ENCODE assay signal across 8 mouse cellular contexts in genomic region chr9:120020285-120020890, GRCm38 (mm10). TPM values are rescaled to one million over a fixed set of nuclear protein-coding genes. Genes with fewer than 3 reads are reported as not detected.
DNase-seq lines count a peak whose midpoint lies in the region; ATAC-seq and TF ChIP-seq lines count a peak whose summit lies in the region.

No protein-coding gene starts in this region.

- no peak overlapping the region for H3K27ac ChIP-seq in kidney, postnatal 0 days
- no peak overlapping the region for H3K27ac ChIP-seq in liver, embryonic 14.5 days

- DNase-seq in CD4-positive, CD25-positive, alpha-beta regulatory T cell, adult 2 months (ENCODE audit: low read depth, low spot score): peak; percentile 85
- peak; percentile 70 for DNase-seq in Muller cell, postnatal 12 days (ENCODE audit: inconsistent ontology term)
- DNase-seq in cerebellum, postnatal 36 days: peak; percentile 79 to 86
- DNase-seq in heart, adult 11 months: peak; percentile 95
- peak; percentile 89 for DNase-seq in kidney, postnatal 0 days (ENCODE audit: low spot score)
- DNase-seq in liver, embryonic 14.5 days (ENCODE audit: low read depth in 3 of 3, low spot score in 3 of 3): peak in 2 of 3 experiments; percentile 17 to 41
- DNase-seq in right cerebral cortex, adult 18-20 months: peak; percentile 71
- peak; percentile 52 to 72 for DNase-seq in urinary bladder, postnatal 36 days (ENCODE audit: low spot score in 2 of 2)

- H3K27me3 ChIP-seq in kidney, postnatal 0 days (ENCODE audit: insufficient read depth, low read length): no peaks in the 10 kb centered on the region
- H3K27me3 ChIP-seq in liver, embryonic 14.5 days (ENCODE audit: control insufficient read depth, insufficient read depth, low read length): no peaks in the 10 kb centered on the region

- no peaks in the 10 kb centered on the region for H3K9me3 ChIP-seq in kidney, postnatal 0 days (replicated peaks; ENCODE audit: low read length)
- no peaks in the 10 kb centered on the region for H3K9me3 ChIP-seq in liver, embryonic 14.5 days (ENCODE audit: control insufficient read depth, low read length)

- H3K4me2 ChIP-seq in kidney, postnatal 0 days (ENCODE audit: low read length): no peak overlapping the region
- no peak overlapping the region for H3K4me2 ChIP-seq in liver, embryonic 14.5 days (ENCODE audit: low read depth)

- H3K9ac ChIP-seq in kidney, postnatal 0 days (ENCODE audit: low read depth, low read length): no peak overlapping the region
- no peak overlapping the region for H3K9ac ChIP-seq in liver, embryonic 14.5 days (replicated peaks)

- no peak for TF ChIP-seq EP300 in liver, embryonic 14.5 days (IDR thresholded peaks at IDR 0.05; ENCODE audit: low read depth)

- H3K4me3 ChIP-seq in kidney, postnatal 0 days (replicated peaks; ENCODE audit: low read depth, low read length): no peak overlapping the region
- H3K4me3 ChIP-seq in liver, embryonic 14.5 days (ENCODE audit: insufficient read depth in 1 of 2, low read depth in 2 of 2, low read length in 2 of 2): no peak overlapping the region

- 36% methylated on average over 7 of the region's 7 CpGs for WGBS in kidney, postnatal 0 days
- 28% methylated on average over 7 of the region's 7 CpGs for WGBS in liver, embryonic 14.5 days (ENCODE audit: insufficient replicate concordance)

- H3K36me3 ChIP-seq in kidney, postnatal 0 days (ENCODE audit: insufficient read depth, low read length): no peaks in the 10 kb centered on the region
- H3K36me3 ChIP-seq in liver, embryonic 14.5 days (replicated peaks; ENCODE audit: control insufficient read depth, insufficient read depth, low read depth): no peaks in the 10 kb centered on the region

- ATAC-seq in kidney, postnatal 0 days (replicated peaks; ENCODE audit: low FRiP score, low read depth): no peak
- no peak for ATAC-seq in liver, embryonic 14.5 days (ENCODE audit: insufficient read depth)

- TF ChIP-seq CTCF in kidney, postnatal 0 days (IDR thresholded peaks at IDR 0.05; ENCODE audit: low read depth): peak; percentile 82
- TF ChIP-seq CTCF in liver, embryonic 14.5 days (IDR thresholded peaks at IDR 0.05; ENCODE audit: low read depth): peak; percentile 78

- H3K4me1 ChIP-seq in kidney, postnatal 0 days (replicated peaks; ENCODE audit: insufficient read depth, low read length): no peaks in the 10 kb centered on the region
- H3K4me1 ChIP-seq in liver, embryonic 14.5 days (replicated peaks; ENCODE audit: control insufficient read depth in 2 of 2, insufficient read depth in 2 of 2, low read length in 1 of 2): no peaks in the 10 kb centered on the region

RNA-seq across cellular contexts. Expression of gene Xirp1, which starts 3.0 kb away (rescaled TPM):
- 0.04 and 0.16 TPM in 2 replicates for polyA plus RNA-seq in kidney, postnatal 0 days (2015; fragmentation: Nextera tagmentation; extraction: Ambion mirVana)
- polyA plus RNA-seq in liver, embryonic 14.5 days (2012; rRNA removed): not detected in 2 replicates
- polyA plus RNA-seq in liver, embryonic 14.5 days (2014; fragmentation: Nextera tagmentation; extraction: Ambion mirVana): not detected in 2 replicates

RNA-seq across cellular contexts. Expression of gene Csrnp1, which starts 35.9 kb away (rescaled TPM):
- polyA plus RNA-seq in kidney, postnatal 0 days (2015; fragmentation: Nextera tagmentation; extraction: Ambion mirVana): 4.8 and 7.8 TPM in 2 replicates
- 2.1 and 2.2 TPM in 2 replicates for polyA plus RNA-seq in liver, embryonic 14.5 days (2012; rRNA removed)
- polyA plus RNA-seq in liver, embryonic 14.5 days (2014; fragmentation: Nextera tagmentation; extraction: Ambion mirVana): 0.38 and 0.44 TPM in 2 replicates

RNA-seq across cellular contexts. Expression of gene Cx3cr1, which starts 49.3 kb away (rescaled TPM):
- 4.3 and 4.5 TPM in 2 replicates for polyA plus RNA-seq in kidney, postnatal 0 days (2015; fragmentation: Nextera tagmentation; extraction: Ambion mirVana)
- polyA plus RNA-seq in liver, embryonic 14.5 days (2012; rRNA removed): 1.4 and 1.5 TPM in 2 replicates
- 0.69 and 1.3 TPM in 2 replicates for polyA plus RNA-seq in liver, embryonic 14.5 days (2014; fragmentation: Nextera tagmentation; extraction: Ambion mirVana)

Comparison
In these comparisons a context has a peak if more than half of its experiments do, and no peak if none do; other contexts are left out.
1. DNase-seq: peak in every context shown above with its lines; median percentile 95 in heart, adult 11 months; 89 in kidney, postnatal 0 days; 85 in CD4-positive, CD25-positive, alpha-beta regulatory T cell, adult 2 months; 82 in cerebellum, postnatal 36 days; 71 in right cerebral cortex, adult 18-20 months; 70 in Muller cell, postnatal 12 days; 62 in urinary bladder, postnatal 36 days; 29 in liver, embryonic 14.5 days.